Mouse (Mus musculus): ENCODE data around the gene Fbxl7.

GRCm38 (mm10) chr15:26654988-26655387, 240.4 kb downstream of the Fbxl7 start:
- TF ChIP-seq POLR2A (IDR thresholded peaks at IDR 0.05; ENCODE audit: low read depth, low read length) (no peak), POLR2AphosphoS2 (IDR thresholded peaks at IDR 0.05; ENCODE audit: low read depth, low read length) (no peak)

Data from CH12.LX (cell line).